In genomic region chr15:27305035-27305434, GRCm38 (mm10) we compare ENCODE assay signal across 32 mouse cellular contexts.
"Had no signal": no experiment of that assay in that cellular context is flagged by ENCODE, and none has a peak within 500 bp of the region (broad histone marks: within the 10 kb centered on the region; RNA-seq: fewer than 3 reads in every experiment).

No protein-coding gene starts in this region.

- ATAC-seq: inflammation-experienced regulatory T-cells, adult 6 months had no signal

- H3K4me2 ChIP-seq: heart, embryonic 11.5 days; heart, embryonic 12.5 days; heart, embryonic 13.5 days; heart, embryonic 15.5 days; hindbrain, embryonic 12.5 days; hindbrain, embryonic 13.5 days; hindbrain, embryonic 14.5 days; hindbrain, embryonic 15.5 days; kidney, embryonic 15.5 days had no signal

- H3K27me3 ChIP-seq: heart, embryonic 12.5 days; heart, embryonic 13.5 days; heart, embryonic 15.5 days; hindbrain, embryonic 12.5 days; hindbrain, embryonic 13.5 days; hindbrain, embryonic 15.5 days; kidney, embryonic 15.5 days had no signal

- H3K9me3 ChIP-seq: heart, embryonic 10.5 days; heart, embryonic 12.5 days; heart, embryonic 13.5 days; heart, embryonic 15.5 days; hindbrain, embryonic 10.5 days; hindbrain, embryonic 12.5 days; hindbrain, embryonic 13.5 days; hindbrain, embryonic 15.5 days; kidney, embryonic 15.5 days had no signal

- H3K27ac ChIP-seq: heart, embryonic 10.5 days; heart, embryonic 13.5 days; heart, embryonic 15.5 days; hindbrain, embryonic 10.5 days; hindbrain, embryonic 12.5 days; hindbrain, embryonic 13.5 days; hindbrain, embryonic 14.5 days; hindbrain, embryonic 15.5 days; hindbrain, postnatal 0 days; kidney, embryonic 15.5 days; kidney, postnatal 0 days; layer of hippocampus, adult 2 months; left cerebral cortex, adult 2 months had no signal

- H3K36me3 ChIP-seq: heart, embryonic 10.5 days; heart, embryonic 12.5 days; heart, embryonic 13.5 days; heart, embryonic 15.5 days; hindbrain, embryonic 10.5 days; hindbrain, embryonic 12.5 days; hindbrain, embryonic 13.5 days; hindbrain, embryonic 15.5 days; kidney, embryonic 15.5 days had no signal

- H3K9ac ChIP-seq: heart, embryonic 12.5 days; heart, embryonic 13.5 days; heart, embryonic 15.5 days; hindbrain, embryonic 12.5 days; hindbrain, embryonic 13.5 days; hindbrain, embryonic 14.5 days; hindbrain, embryonic 15.5 days; kidney, embryonic 15.5 days had no signal

- DNase-seq: heart, postnatal 10 days; heart, postnatal 14 days; heart, postnatal 36 days; heart, postnatal 4 days; kidney, adult 11 months; kidney, adult 18-20 months; kidney, adult 2 months; kidney, adult 8-10 months; kidney, adult 9 months; kidney, postnatal 10 days; kidney, postnatal 14 days; kidney, postnatal 25 days; kidney, postnatal 36 days; kidney, postnatal 4 days; layer of hippocampus, adult 9-11 months; layer of hippocampus, postnatal 36 days had no signal

- H3K4me3 ChIP-seq: heart, embryonic 10.5 days; heart, embryonic 12.5 days; heart, embryonic 13.5 days; heart, embryonic 15.5 days; hindbrain, embryonic 10.5 days; hindbrain, embryonic 12.5 days; hindbrain, embryonic 13.5 days; hindbrain, embryonic 15.5 days; kidney, embryonic 15.5 days; layer of hippocampus, adult 2 months; left cerebral cortex, adult 2 months had no signal

- H3K4me1 ChIP-seq: heart, embryonic 13.5 days; heart, embryonic 15.5 days; hindbrain, embryonic 10.5 days; hindbrain, embryonic 12.5 days; hindbrain, embryonic 13.5 days; hindbrain, embryonic 15.5 days; kidney, embryonic 15.5 days had no signal
